Mouse (Mus musculus) erythroblast, embryonic 14.5 days (primary cell): ENCODE measurements at regions not wholly inside any gene's neighbourhood (a gene's known extent, or its start where the extent isn't known, plus 50 kb on each side); places are given as distances from the start of the nearest gene placed in this dataset.

Source experiments
- GATA1 ChIP-seq: IDR thresholded peaks from 2 replicates; pipeline ENCODE4 v1.6.1; 2012; ENCODE audit warnings: low read length, inconsistent platforms, mixed read lengths
- TAL1 ChIP-seq: IDR thresholded peaks from 3 replicates; pipeline ENCODE4 v1.6.1; 2012; ENCODE audit warnings: low read length, inconsistent platforms, mixed read lengths

DNA sequence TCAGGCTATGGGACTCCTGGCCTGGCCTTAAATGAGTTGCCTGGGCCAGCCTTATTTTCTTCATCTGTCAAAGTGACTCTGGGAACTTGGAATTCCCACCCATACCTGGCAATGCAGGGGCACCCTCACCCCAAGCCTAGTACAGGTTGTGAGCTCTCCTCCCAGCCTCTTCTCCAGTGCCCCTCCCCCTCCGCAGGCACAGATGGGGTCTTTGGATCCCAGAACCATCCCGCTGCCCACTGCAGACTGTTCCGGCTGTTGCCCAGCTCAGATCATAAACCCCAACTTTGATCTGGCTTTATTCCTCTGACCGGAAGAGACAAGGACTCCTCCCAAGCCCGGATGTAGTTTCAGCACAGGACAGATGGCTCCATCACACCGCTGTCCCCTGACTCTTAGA lies 91.3 kb downstream of the Micall2 start:
- TF ChIP-seq GATA1 (no peak), TAL1 (no peak)
